Mouse (Mus musculus) CH12.LX (cell line): Measurements from ENCODE around the gene Was.
A peak's percentile ranks its signal among the peaks of the same experiment; 100 is the strongest.

Experiments used
- CTCF ChIP-seq, 2 experiments: IDR thresholded peaks in 1 of 2; conservative IDR thresholded peaks in 1 of 2; 2 replicates each; pipeline ENCODE4 v1.5.1; 2011 to 2012; ENCODE audit warnings: low read depth in 2 of 2, low read length in 2 of 2, improper control_type of control experiment in 1 of 2, inconsistent platforms in 1 of 2, mild to moderate bottlenecking in 1 of 2, moderate library complexity in 1 of 2
- E2F4 ChIP-seq: IDR thresholded peaks from 2 replicates; pipeline ENCODE4 v1.6.1; 2011; ENCODE audit warnings: low read depth, low read length, improper control_type of control experiment; ENCODE audit not compliant: insufficient replicate concordance
- EP300 ChIP-seq: IDR thresholded peaks from 2 replicates; pipeline ENCODE4 v1.6.1; 2011; ENCODE audit warnings: low read length, improper control_type of control experiment
- MAX ChIP-seq: IDR thresholded peaks from 2 replicates; pipeline ENCODE4 v1.6.1; 2011; ENCODE audit warnings: low read length, improper control_type of control experiment
- MAZ ChIP-seq: IDR thresholded peaks from 2 replicates; pipeline ENCODE4 v1.6.1; 2012; ENCODE audit warnings: low read depth, mild to moderate bottlenecking, inconsistent platforms, low read length, improper control_type of control experiment, moderate library complexity
- MYC ChIP-seq: IDR thresholded peaks from 2 replicates; pipeline ENCODE4 v1.6.1; 2011; ENCODE audit warnings: low read depth, mild to moderate bottlenecking, improper control_type of control experiment, low read length
- POLR2A ChIP-seq: IDR thresholded peaks from 2 replicates; pipeline ENCODE4 v1.6.1; 2011; ENCODE audit warnings: low read depth, mild to moderate bottlenecking, improper control_type of control experiment, low read length
- SIN3A ChIP-seq: IDR thresholded peaks from 2 replicates; pipeline ENCODE4 v1.6.1; 2012; ENCODE audit warnings: low read length, improper control_type of control experiment, inconsistent platforms
- TCF12 ChIP-seq: IDR thresholded peaks from 2 replicates; pipeline ENCODE4 v1.6.1; 2014; ENCODE audit warnings: low read depth, mild to moderate bottlenecking, inconsistent platforms, low read length, improper control_type of control experiment
- ZC3H11A ChIP-seq: IDR thresholded peaks from 2 replicates; pipeline ENCODE4 v1.6.1; 2012; ENCODE audit warnings: low read depth, mild to moderate bottlenecking, inconsistent platforms, low read length, improper control_type of control experiment

DNA sequence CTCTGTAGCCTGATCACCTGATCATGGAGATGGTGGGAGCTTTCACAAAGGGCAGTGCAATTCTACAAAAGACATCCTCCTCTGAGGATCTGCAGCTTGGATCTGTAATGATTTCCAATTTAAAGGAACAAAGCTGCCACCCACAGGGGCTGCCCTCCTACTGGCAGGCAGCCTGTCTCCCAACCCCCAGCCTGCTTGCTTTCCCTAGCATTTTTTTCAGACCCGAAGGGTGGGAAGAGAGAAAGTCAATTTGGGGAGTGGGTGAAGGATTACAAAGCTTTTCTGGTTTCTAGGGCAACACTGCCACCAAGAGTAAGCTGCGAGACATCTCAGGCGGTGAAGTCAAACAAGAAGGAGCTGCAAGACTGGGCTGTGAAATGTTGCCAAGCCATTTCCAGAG, 10.7 kb upstream of the Was start:
- peak in 1 of 2 experiments; percentile 49; a peak in 2 of 4 replicates for TF ChIP-seq CTCF (conservative IDR thresholded peaks at IDR 0.05 in 1 of 2, IDR thresholded peaks at IDR 0.05 in 1 of 2; ENCODE audit: low read depth in 2 of 2, low read length in 2 of 2)
- TF ChIP-seq TCF12 = no peak
- TF ChIP-seq MAZ = no peak
- no peak for TF ChIP-seq MYC
- no peak for TF ChIP-seq EP300
- TF ChIP-seq ZC3H11A = no peak
- TF ChIP-seq SIN3A = no peak
- TF ChIP-seq POLR2A = no peak
- TF ChIP-seq E2F4 = no peak
- no peak for TF ChIP-seq MAX
